Mouse (Mus musculus) heart, adult 8-10 months (tissue): ENCODE results near the gene Vasp. TPM values are rescaled to one million over a fixed set of nuclear protein-coding genes. Genes with fewer than 3 reads are reported as not detected.

ENCODE experiments used
- DNase-seq: peaks from one replicate; pipeline ENCODE4 v3.0.0; 2022; ENCODE audit warnings: low spot score
- total RNA-seq, 4 experiments: library from RNA; stranded (reverse); gene quantifications; 2 replicates each; pipeline ENCODE4 v1.2.4; 2022

The Vasp gene
- total RNA-seq, 4 experiments from 2014 or later: 18.0 to 27.2 (median 24.3) TPM

- peak; percentile 22 for DNase-seq
Measured at GRCm38 (mm10) chr7:19270509-19271237, 944 bp downstream of the Vasp start.

GRCm38 (mm10) chr7:19269721-19270441 lies 1.7 kb downstream of the Vasp start:
- DNase-seq: peak; percentile 67

GRCm38 (mm10) chr7:19268993-19269681 lies 2.5 kb downstream of the Vasp start:
- peak; percentile 17 for DNase-seq

- no peak for DNase-seq
Measured at GRCm38 (mm10) chr7:19267051-19267450, 4.6 kb downstream of the Vasp start.

GRCm38 (mm10) chr7:19265928-19266822 lies 5.4 kb downstream of the Vasp start:
- DNase-seq: peak; percentile 19

GRCm38 (mm10) chr7:19265147-19265546 lies 6.5 kb downstream of the Vasp start:
- DNase-seq: no peak

- DNase-seq: no peak
Measured at GRCm38 (mm10) chr7:19258336-19258735, 13.3 kb downstream of the Vasp start.

- DNase-seq: peak; percentile 64
Measured at GRCm38 (mm10) chr7:19257390-19258022, 14.1 kb downstream of the Vasp start.

GRCm38 (mm10) chr7:19256567-19256966 lies 15.1 kb downstream of the Vasp start:
- no peak for DNase-seq

GRCm38 (mm10) chr7:19255395-19255794 lies 16.2 kb downstream of the Vasp start:
- DNase-seq: no peak

GRCm38 (mm10) chr7:19253437-19253836 lies 18.2 kb downstream of the Vasp start:
- no peak for DNase-seq

- no peak for DNase-seq
Measured at GRCm38 (mm10) chr7:19252078-19252477, 19.5 kb downstream of the Vasp start.

GRCm38 (mm10) chr7:19247511-19247910 lies 24.1 kb downstream of the Vasp start:
- no peak for DNase-seq

- DNase-seq: no peak
Measured at GRCm38 (mm10) chr7:19246855-19247254, 24.8 kb downstream of the Vasp start.

GRCm38 (mm10) chr7:19245083-19245482 lies 26.5 kb downstream of the Vasp start:
- DNase-seq: no peak

GRCm38 (mm10) chr7:19243858-19244257 lies 27.8 kb downstream of the Vasp start:
- no peak for DNase-seq

- DNase-seq: no peak
Measured at GRCm38 (mm10) chr7:19242005-19242404, 29.6 kb downstream of the Vasp start.

- no peak for DNase-seq
Measured at GRCm38 (mm10) chr7:19240905-19241463, 30.6 kb downstream of the Vasp start.

GRCm38 (mm10) chr7:19239986-19240385 lies 31.6 kb downstream of the Vasp start:
- DNase-seq: no peak

- DNase-seq: peak; percentile 90
Measured at GRCm38 (mm10) chr7:19239423-19239822, 32.2 kb downstream of the Vasp start.

GRCm38 (mm10) chr7:19238344-19238743 lies 33.3 kb downstream of the Vasp start:
- peak; percentile 49 for DNase-seq
